In the genomic region with DNA sequence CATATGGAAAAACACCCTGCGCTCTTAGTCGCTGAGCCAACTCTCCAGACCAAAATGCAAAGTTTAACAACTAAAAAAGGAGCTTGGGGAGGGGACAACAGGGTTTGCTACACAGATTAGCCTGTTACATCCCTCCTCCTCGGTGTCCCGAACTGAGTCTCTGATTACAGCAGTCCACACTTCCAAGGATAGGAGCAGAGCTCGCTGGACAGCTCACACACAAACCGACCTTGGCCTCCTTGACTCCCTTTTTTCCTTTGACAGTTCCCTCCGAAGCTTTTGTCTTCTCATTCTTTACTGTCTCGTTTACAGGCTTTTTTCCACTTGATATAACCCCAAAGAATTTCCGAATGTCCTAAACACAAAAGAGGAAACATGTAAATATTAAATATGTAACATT, we compare ENCODE assay signal across 26 mouse cellular contexts. TPM values are rescaled to one million over a fixed set of nuclear protein-coding genes. Genes with fewer than 3 reads are reported as not detected.
DNase-seq lines count a peak whose midpoint lies in the region; ATAC-seq lines count a peak whose summit lies in the region.
"Had no signal": no experiment of that assay in that cellular context is flagged by ENCODE, and none has a peak within 500 bp of the region (broad histone marks: within the 10 kb centered on the region; RNA-seq: fewer than 3 reads in every experiment).

No protein-coding gene starts in this region.

- H3K27ac ChIP-seq in kidney, embryonic 16.5 days (ENCODE audit: low read length), result 0 out of 2 replicates have a peak overlapping the region, but pooled peaks have one; percentile 24
- H3K27ac ChIP-seq in hindbrain, embryonic 12.5 days, result no peak overlapping the region
- H3K27ac ChIP-seq: forebrain, embryonic 10.5 days; forebrain, embryonic 13.5 days; gastrocnemius, adult 2 months; heart, embryonic 13.5 days; hindbrain, embryonic 13.5 days; intestine, embryonic 15.5 days had no signal

- peaks cover 17% of the 10 kb centered on the region for H3K36me3 ChIP-seq in kidney, embryonic 16.5 days (ENCODE audit: insufficient read depth, low read length)
- peaks cover 25% of the 10 kb centered on the region for H3K36me3 ChIP-seq in hindbrain, embryonic 12.5 days

- no peak overlapping the region for H3K4me2 ChIP-seq in kidney, embryonic 16.5 days (replicated peaks; ENCODE audit: low read depth, low read length)
- H3K4me2 ChIP-seq in hindbrain, embryonic 12.5 days (replicated peaks), result no peak overlapping the region
- H3K4me2 ChIP-seq: forebrain, embryonic 13.5 days; heart, embryonic 13.5 days; hindbrain, embryonic 13.5 days; intestine, embryonic 15.5 days had no signal

- H3K27me3 ChIP-seq in kidney, embryonic 16.5 days (ENCODE audit: insufficient read depth, low read length), result no peaks in the 10 kb centered on the region
- no peaks in the 10 kb centered on the region for H3K27me3 ChIP-seq in hindbrain, embryonic 12.5 days
- H3K27me3 ChIP-seq: forebrain, embryonic 13.5 days; heart, embryonic 13.5 days; hindbrain, embryonic 13.5 days; intestine, embryonic 15.5 days had no signal

- no peaks in the 10 kb centered on the region for H3K4me1 ChIP-seq in kidney, embryonic 16.5 days (ENCODE audit: insufficient read depth, low read length)
- no peaks in the 10 kb centered on the region for H3K4me1 ChIP-seq in hindbrain, embryonic 12.5 days
- H3K4me1 ChIP-seq: forebrain, embryonic 10.5 days; forebrain, embryonic 13.5 days; heart, embryonic 13.5 days; hindbrain, embryonic 13.5 days; intestine, embryonic 15.5 days had no signal

- no peak overlapping the region for H3K4me3 ChIP-seq in kidney, embryonic 16.5 days (ENCODE audit: low read length)
- no peak overlapping the region for H3K4me3 ChIP-seq in hindbrain, embryonic 12.5 days
- H3K4me3 ChIP-seq: forebrain, embryonic 10.5 days; forebrain, embryonic 13.5 days; gastrocnemius, adult 2 months; heart, embryonic 13.5 days; hindbrain, embryonic 13.5 days; intestine, embryonic 15.5 days had no signal

- ATAC-seq in kidney, embryonic 16.5 days (ENCODE audit: low FRiP score, low TSS enrichment), result no peak
- ATAC-seq in hindbrain, embryonic 12.5 days (ENCODE audit: low FRiP score), result no peak
- ATAC-seq: activated CD4-positive, CD25-positive, alpha-beta regulatory T cell, adult 4 months; forebrain, embryonic 13.5 days; forebrain, postnatal 0 days; hindbrain, embryonic 16.5 days; intestine, embryonic 15.5 days had no signal

- WGBS in kidney, embryonic 16.5 days, result 85% methylated on average over 9 of the region's 9 CpGs
- 89% methylated on average over 9 of the region's 9 CpGs for WGBS in hindbrain, embryonic 12.5 days

- DNase-seq in adrenal gland, adult (ENCODE audit: inconsistent age in 2 of 2, low spot score in 1 of 2), result peak; percentile 40 to 84
- no peak for DNase-seq in adrenal gland, adult 18-20 months (ENCODE audit: low spot score in 2 of 2)
- no peak for DNase-seq in kidney, adult 8-10 months
- peak; percentile 49 for DNase-seq in adrenal gland, postnatal 14 days
- no peak for DNase-seq in thymus, postnatal 25 days
- DNase-seq: cerebellum, adult 11-12 months; cerebellum, adult 8-10 months; cerebellum, postnatal 10 days; forebrain, postnatal 0 days; gastrocnemius, adult 2 months; gastrocnemius, postnatal 14 days; heart, adult 18-20 months; heart, postnatal 14 days; kidney, adult 11 months had no signal

- no peak overlapping the region for H3K9ac ChIP-seq in kidney, embryonic 16.5 days (replicated peaks; ENCODE audit: low read length)
- H3K9ac ChIP-seq in hindbrain, embryonic 12.5 days, result no peak overlapping the region
- H3K9ac ChIP-seq: forebrain, embryonic 13.5 days; forebrain, postnatal 0 days; heart, embryonic 13.5 days; hindbrain, embryonic 13.5 days; intestine, embryonic 15.5 days had no signal

- H3K9me3 ChIP-seq in kidney, embryonic 16.5 days (ENCODE audit: low read length), result no peaks in the 10 kb centered on the region
- H3K9me3 ChIP-seq in hindbrain, embryonic 12.5 days (replicated peaks), result no peaks in the 10 kb centered on the region
- H3K9me3 ChIP-seq: forebrain, embryonic 10.5 days; forebrain, embryonic 13.5 days; heart, embryonic 13.5 days; hindbrain, embryonic 13.5 days; intestine, embryonic 15.5 days had no signal

RNA-seq across cellular contexts. Expression of gene Rfc1, which starts 16.3 kb away (rescaled TPM):
- 10 to 100 TPM; 31.3 to 43.8 TPM for total RNA-seq in adrenal gland, adult 18-20 months (2021)
- 70.8 and 87.8 TPM in 2 replicates for polyA plus RNA-seq in kidney, embryonic 16.5 days (2015; fragmentation: Nextera tagmentation; extraction: Ambion mirVana)
- 59.4 and 60.3 TPM in 2 replicates for total RNA-seq in adrenal gland, postnatal 14 days (2021)
- 68.5 and 82.2 TPM in 2 replicates for polyA plus RNA-seq in hindbrain, embryonic 12.5 days (2016; fragmentation: Nextera tagmentation; extraction: Ambion mirVana)

RNA-seq across cellular contexts. Expression of gene Klb, which starts 28.9 kb away (rescaled TPM):
- 10 to 100 TPM in 1 of 2 experiments, 1 to 10 TPM in 1; 8.6 to 15.3 TPM for total RNA-seq in adrenal gland, adult 18-20 months (2021)
- 0.09 and 0.20 TPM in 2 replicates for polyA plus RNA-seq in kidney, embryonic 16.5 days (2015; fragmentation: Nextera tagmentation; extraction: Ambion mirVana)
- 11.4 and 12.9 TPM in 2 replicates for total RNA-seq in adrenal gland, postnatal 14 days (2021)
- not detected in 2 replicates for polyA plus RNA-seq in hindbrain, embryonic 12.5 days (2016; fragmentation: Nextera tagmentation; extraction: Ambion mirVana)
- total RNA-seq: hematopoietic stem cell, adult 5-6 weeks had no signal
- polyA plus RNA-seq: activated CD4-positive, CD25-positive, alpha-beta regulatory T cell, adult 4 months; embryonic facial prominence, embryonic 11.5 days; heart, embryonic 16.5 days had no signal

Comparison
In these comparisons a context has a peak if more than half of its experiments do, and no peak if none do; other contexts are left out.
1. DNase-seq: peak in adrenal gland, adult (2 of 2) and adrenal gland, postnatal 14 days (single experiment); none in adrenal gland, adult 18-20 months (0 of 2), kidney, adult 8-10 months (0 of 2) and thymus, postnatal 25 days (single experiment).